Comparison of ENCODE assay signal across 22 mouse cellular contexts in genomic region chr11:108032568-108032967, GRCm38 (mm10).
A peak's percentile ranks its signal among the peaks of the same experiment; 100 is the strongest.
DNase-seq lines count a peak whose midpoint lies in the region; ATAC-seq lines count a peak whose summit lies in the region.
"Had no signal": no experiment of that assay in that cellular context is flagged by ENCODE, and none has a peak within 500 bp of the region (broad histone marks: within the 10 kb centered on the region; RNA-seq: fewer than 3 reads in every experiment).

No protein-coding gene starts in this region.

- no peaks in the 10 kb centered on the region for H3K9me3 ChIP-seq in embryonic facial prominence, embryonic 14.5 days (ENCODE audit: control insufficient read depth, low read length)
- no peaks in the 10 kb centered on the region for H3K9me3 ChIP-seq in embryonic facial prominence, embryonic 10.5 days
- no peaks in the 10 kb centered on the region for H3K9me3 ChIP-seq in kidney, embryonic 16.5 days (ENCODE audit: low read length)
- H3K9me3 ChIP-seq in heart, embryonic 10.5 days, result no peaks in the 10 kb centered on the region
- H3K9me3 ChIP-seq: forebrain, embryonic 12.5 days; hindbrain, embryonic 15.5 days; midbrain, embryonic 13.5 days had no signal

- H3K27me3 ChIP-seq in embryonic facial prominence, embryonic 14.5 days (replicated peaks; ENCODE audit: control insufficient read depth, insufficient read depth, low read length), result no peaks in the 10 kb centered on the region
- H3K27me3 ChIP-seq in embryonic facial prominence, embryonic 10.5 days (replicated peaks; ENCODE audit: low read depth, poor library complexity, severe bottlenecking), result no peaks in the 10 kb centered on the region; the same call in 1 of the 2 replicates
- H3K27me3 ChIP-seq in kidney, embryonic 16.5 days (ENCODE audit: insufficient read depth, low read length), result no peaks in the 10 kb centered on the region
- H3K27me3 ChIP-seq in heart, embryonic 10.5 days (ENCODE audit: insufficient read depth, poor library complexity, severe bottlenecking), result no peaks in the 10 kb centered on the region
- H3K27me3 ChIP-seq: CH12.LX; hindbrain, embryonic 15.5 days had no signal

- no peak overlapping the region for H3K4me3 ChIP-seq in embryonic facial prominence, embryonic 14.5 days (ENCODE audit: low read depth, low read length)
- H3K4me3 ChIP-seq in embryonic facial prominence, embryonic 10.5 days, result no peak overlapping the region
- H3K4me3 ChIP-seq in kidney, embryonic 16.5 days (ENCODE audit: low read length), result no peak overlapping the region
- H3K4me3 ChIP-seq in heart, embryonic 10.5 days, result no peak overlapping the region
- H3K4me3 ChIP-seq: forebrain, embryonic 12.5 days; hindbrain, embryonic 15.5 days; midbrain, embryonic 13.5 days had no signal

- no peak overlapping the region for H3K4me2 ChIP-seq in embryonic facial prominence, embryonic 14.5 days (ENCODE audit: low read depth, low read length)
- no peak overlapping the region for H3K4me2 ChIP-seq in kidney, embryonic 16.5 days (replicated peaks; ENCODE audit: low read depth, low read length)
- H3K4me2 ChIP-seq: forebrain, embryonic 12.5 days; hindbrain, embryonic 15.5 days; midbrain, embryonic 13.5 days had no signal

- DNase-seq in embryonic facial prominence, embryonic 14.5 days (ENCODE audit: low spot score), result peak; percentile 28
- DNase-seq in embryonic facial prominence, embryonic 10.5 days (ENCODE audit: low spot score), result no peak
- peak; percentile 49 for DNase-seq in kidney, postnatal 10 days
- no peak for DNase-seq in heart, embryonic 10.5 days (ENCODE audit: low spot score)
- no peak for DNase-seq in left cerebral cortex, adult 8-10 months (ENCODE audit: low spot score in 2 of 2)
- no peak for DNase-seq in adrenal gland, postnatal 36 days
- DNase-seq: adrenal gland, postnatal 14 days; cerebellum, adult 18-20 months; layer of hippocampus, postnatal 36 days; liver; liver, postnatal 0 days; right cerebral cortex, postnatal 25 days; thymus, postnatal 36 days had no signal

- H3K36me3 ChIP-seq in embryonic facial prominence, embryonic 14.5 days (ENCODE audit: control insufficient read depth, insufficient read depth, low read length), result no peaks in the 10 kb centered on the region
- no peaks in the 10 kb centered on the region for H3K36me3 ChIP-seq in embryonic facial prominence, embryonic 10.5 days (replicated peaks)
- H3K36me3 ChIP-seq in kidney, embryonic 16.5 days (ENCODE audit: insufficient read depth, low read length), result no peaks in the 10 kb centered on the region
- no peaks in the 10 kb centered on the region for H3K36me3 ChIP-seq in heart, embryonic 10.5 days
- H3K36me3 ChIP-seq: forebrain, embryonic 12.5 days; hindbrain, embryonic 15.5 days; midbrain, embryonic 13.5 days had no signal

- 45% methylated on average over 10 of the region's 10 CpGs for WGBS in embryonic facial prominence, embryonic 14.5 days
- 76% methylated on average over 10 of the region's 10 CpGs for WGBS in embryonic facial prominence, embryonic 10.5 days
- 60% methylated on average over 10 of the region's 10 CpGs for WGBS in kidney, embryonic 16.5 days
- WGBS in heart, embryonic 10.5 days, result 53% methylated on average over 10 of the region's 10 CpGs

- no peaks in the 10 kb centered on the region for H3K4me1 ChIP-seq in embryonic facial prominence, embryonic 14.5 days (ENCODE audit: control insufficient read depth, insufficient read depth, low read length)
- peaks cover 14% of the 10 kb centered on the region; the same call in 1 of the 2 replicates for H3K4me1 ChIP-seq in embryonic facial prominence, embryonic 10.5 days
- H3K4me1 ChIP-seq in kidney, embryonic 16.5 days (ENCODE audit: insufficient read depth, low read length), result peaks cover 3% of the 10 kb centered on the region; the same call in 1 of the 2 replicates
- H3K4me1 ChIP-seq in heart, embryonic 10.5 days, result peaks cover 35% of the 10 kb centered on the region

- no peak overlapping the region for H3K27ac ChIP-seq in embryonic facial prominence, embryonic 14.5 days (replicated peaks; ENCODE audit: low read depth, low read length)
- no peak overlapping the region for H3K27ac ChIP-seq in embryonic facial prominence, embryonic 10.5 days (replicated peaks)
- H3K27ac ChIP-seq in kidney, embryonic 16.5 days (ENCODE audit: low read length), result no peak overlapping the region
- 0 out of 2 replicates have a peak overlapping the region, but pooled peaks have one; percentile 10 for H3K27ac ChIP-seq in heart, embryonic 10.5 days
- H3K27ac ChIP-seq: forebrain, embryonic 12.5 days; macrophage; midbrain, embryonic 13.5 days; stomach, postnatal 0 days had no signal

- no peak overlapping the region for H3K9ac ChIP-seq in embryonic facial prominence, embryonic 14.5 days (ENCODE audit: low read depth, low read length)
- no peak overlapping the region for H3K9ac ChIP-seq in kidney, embryonic 16.5 days (replicated peaks; ENCODE audit: low read length)
- H3K9ac ChIP-seq: forebrain, embryonic 12.5 days; hindbrain, embryonic 15.5 days; liver, postnatal 0 days; midbrain, embryonic 13.5 days had no signal

- ATAC-seq in embryonic facial prominence, embryonic 14.5 days (ENCODE audit: low read depth), result no peak
- no peak for ATAC-seq in kidney, embryonic 16.5 days (ENCODE audit: low FRiP score, low TSS enrichment)
- peak; percentile 74 to 84 for ATAC-seq in hematopoietic stem cell, adult 5-6 weeks (replicated peaks in 1 of 2; ENCODE audit: insufficient read depth in 1 of 2, low FRiP score in 2 of 2, low TSS enrichment in 1 of 2, low read depth in 1 of 2, poor library complexity in 2 of 2, severe bottlenecking in 2 of 2)
- ATAC-seq: intestine, embryonic 16.5 days; liver, postnatal 0 days; midbrain, embryonic 13.5 days had no signal

Comparison
In these comparisons a context has a peak if more than half of its experiments do, and no peak if none do; other contexts are left out.
1. DNase-seq: peak in embryonic facial prominence, embryonic 14.5 days (single experiment) and kidney, postnatal 10 days (single experiment); none in embryonic facial prominence, embryonic 10.5 days (single experiment), heart, embryonic 10.5 days (single experiment), left cerebral cortex, adult 8-10 months (0 of 2) and adrenal gland, postnatal 36 days (0 of 2).
2. ATAC-seq: peak in hematopoietic stem cell, adult 5-6 weeks (2 of 2); none in embryonic facial prominence, embryonic 14.5 days (single experiment) and kidney, embryonic 16.5 days (single experiment).